Mouse (Mus musculus) stomach, embryonic 16.5 days (tissue): ENCODE measurements around the gene Galc. TPM values are rescaled to one million over a fixed set of nuclear protein-coding genes. Genes with fewer than 3 reads are reported as not detected.
"Not testable (repeated sequence)": the region's sequence is repeated elsewhere in the genome, so short reads cannot be mapped to it uniquely, and the experiment has no call there.

Experiments used
- ATAC-seq: fragments of 200-750 bp; cut with Nextera tagmentation; 2 replicates; pipeline ENCODE4 v1.8.0; 2017; ENCODE audit warnings: moderate number of reproducible peaks, moderate TSS enrichment; ENCODE audit not compliant: insufficient read depth, low FRiP score
- H3K27ac ChIP-seq: fragments of 300-500 bp; sonication (generic); 2 replicates; pipeline ENCODE4 v1.5.1; 2014; ENCODE audit warnings: low read length
- H3K27me3 ChIP-seq: fragments of 300-500 bp; sonication (generic); 2 replicates; pipeline ENCODE4 v1.6.1; 2014; ENCODE audit warnings: low read length, control low read depth, mixed read lengths; ENCODE audit not compliant: control insufficient read depth, insufficient read depth
- H3K36me3 ChIP-seq: fragments of 300-500 bp; sonication (generic); 2 replicates; pipeline ENCODE4 v1.6.1; 2014; ENCODE audit warnings: low read length; ENCODE audit not compliant: control insufficient read depth, insufficient read depth
- H3K4me1 ChIP-seq: fragments of 300-500 bp; sonication (generic); 2 replicates; pipeline ENCODE4 v1.6.1; 2014; ENCODE audit warnings: low read length, control low read depth, mixed read lengths; ENCODE audit not compliant: control insufficient read depth, insufficient read depth
- H3K4me2 ChIP-seq: fragments of 300-500 bp; sonication (generic); 2 replicates; pipeline ENCODE4 v1.6.1; 2014; ENCODE audit warnings: low read depth, low read length, mixed read lengths
- H3K4me3 ChIP-seq: fragments of 300-500 bp; sonication (generic); replicated peaks from 2 replicates; pipeline ENCODE4 v1.5.1; 2014; ENCODE audit warnings: mild to moderate bottlenecking, low read length
- H3K9ac ChIP-seq: fragments of 300-500 bp; sonication (generic); 2 replicates; pipeline ENCODE4 v1.6.1; 2014; ENCODE audit warnings: low read length
- H3K9me3 ChIP-seq: fragments of 300-500 bp; sonication (generic); replicated peaks from 2 replicates; pipeline ENCODE4 v1.6.1; 2016; ENCODE audit warnings: low read length, control low read depth; ENCODE audit not compliant: control insufficient read depth
- WGBS: fragments of 180-500 bp; shearing (Covaris S2); extraction: QIAGEN DNeasy Blood & Tissue Kit; methylation state at CpG from one replicate; pipeline ENCODE4 v1.1.7; 2014; 5-methylcytosine and 5-hydroxymethylcytosine counted together
- polyA plus RNA-seq: library from polyadenylated mRNA; unstranded; fragments of >200 nt; fragmentation: Nextera tagmentation; extraction: Ambion mirVana; gene quantifications from 2 replicates; pipeline ENCODE4 v1.2.1, GENCODE M21; 2015

The Galc gene
- polyA plus RNA-seq, 1 experiment from 2014 or later: 6.6 TPM

- not testable (repeated sequence) for H3K9me3 ChIP-seq, H3K4me3 ChIP-seq, H3K9ac ChIP-seq, H3K27ac ChIP-seq, ATAC-seq, H3K27me3 ChIP-seq, H3K4me2 ChIP-seq, H3K4me1 ChIP-seq, H3K36me3 ChIP-seq
- WGBS: 84% methylated on average over 6 of the region's 6 CpGs
These were observed 20.8 kb downstream of the Galc start for GRCm38 (mm10) chr12:98238478-98238877.

- Histone ChIP-seq H3K9me3 (no peaks in the 10 kb centered on the region), H3K27me3 (no peaks in the 10 kb centered on the region), H3K9ac (no peak overlapping the region), H3K4me1 (no peaks in the 10 kb centered on the region), H3K27ac (no peak overlapping the region), H3K4me3 (no peak overlapping the region), H3K36me3 (no peaks in the 10 kb centered on the region), H3K4me2 (no peak overlapping the region)
- no peak for ATAC-seq
- WGBS: 87% methylated on average over 2 of the region's 2 CpGs
These were observed 32.2 kb downstream of the Galc start for GRCm38 (mm10) chr12:98227037-98227436.

GRCm38 (mm10) chr12:98223286-98223685, 36.0 kb downstream of the Galc start:
- Histone ChIP-seq H3K36me3 (no peaks in the 10 kb centered on the region), H3K27ac (no peak overlapping the region), H3K9me3 (no peaks in the 10 kb centered on the region), H3K4me3 (no peak overlapping the region), H3K4me1 (no peaks in the 10 kb centered on the region), H3K27me3 (no peaks in the 10 kb centered on the region), H3K9ac (no peak overlapping the region), H3K4me2 (no peak overlapping the region)
- WGBS: 81% methylated on average over 5 of the region's 5 CpGs
- no peak for ATAC-seq

GRCm38 (mm10) chr12:98216432-98216831, 42.8 kb downstream of the Galc start:
- Histone ChIP-seq H3K4me3 (no peak overlapping the region), H3K9ac (no peak overlapping the region), H3K4me1 (no peaks in the 10 kb centered on the region), H3K4me2 (no peak overlapping the region), H3K9me3 (no peaks in the 10 kb centered on the region), H3K27me3 (no peaks in the 10 kb centered on the region), H3K27ac (no peak overlapping the region), H3K36me3 (no peaks in the 10 kb centered on the region)
- ATAC-seq: no peak
- 80% methylated on average over 11 of the region's 11 CpGs for WGBS

- ATAC-seq: no peak
- 51% methylated on average over 6 of the region's 6 CpGs for WGBS
- H3K4me3 ChIP-seq: no peak overlapping the region
These were observed 43.7 kb downstream of the Galc start for GRCm38 (mm10) chr12:98215512-98215911.

GRCm38 (mm10) chr12:98214191-98214590, 45.1 kb downstream of the Galc start:
- H3K9ac ChIP-seq: no peak overlapping the region
- no peaks in the 10 kb centered on the region for H3K27me3 ChIP-seq
- H3K4me3 ChIP-seq: no peak overlapping the region
- H3K27ac ChIP-seq: no peak overlapping the region
- H3K36me3 ChIP-seq: no peaks in the 10 kb centered on the region
- no peak for ATAC-seq
- 75% methylated on average over 14 of the region's 14 CpGs for WGBS
- no peak overlapping the region for H3K4me2 ChIP-seq
- H3K9me3 ChIP-seq: no peaks in the 10 kb centered on the region
- no peaks in the 10 kb centered on the region for H3K4me1 ChIP-seq

More at GRCm38 (mm10) chr12:98215512-98215911, 43.7 kb downstream of the Galc start:
- H3K36me3 ChIP-seq: no peaks in the 10 kb centered on the region
- H3K9ac ChIP-seq: no peak overlapping the region
- H3K9me3 ChIP-seq: no peaks in the 10 kb centered on the region
- H3K4me2 ChIP-seq: no peak overlapping the region
- H3K4me1 ChIP-seq: no peaks in the 10 kb centered on the region
- H3K27me3 ChIP-seq: no peaks in the 10 kb centered on the region
- H3K27ac ChIP-seq: no peak overlapping the region

- Histone ChIP-seq H3K27ac (no peak overlapping the region), H3K4me3 (no peak overlapping the region), H3K4me2 (no peak overlapping the region), H3K9ac (no peak overlapping the region), H3K36me3 (no peaks in the 10 kb centered on the region), H3K9me3 (no peaks in the 10 kb centered on the region), H3K4me1 (no peaks in the 10 kb centered on the region), H3K27me3 (no peaks in the 10 kb centered on the region)
- no peak for ATAC-seq
- WGBS: 88% methylated on average over 7 of the region's 7 CpGs
These were observed 45.5 kb downstream of the Galc start for GRCm38 (mm10) chr12:98213791-98214190.

- Histone ChIP-seq H3K36me3 (no peaks in the 10 kb centered on the region), H3K27ac (no peak overlapping the region), H3K9ac (no peak overlapping the region), H3K4me3 (no peak overlapping the region), H3K4me2 (no peak overlapping the region), H3K27me3 (no peaks in the 10 kb centered on the region), H3K9me3 (no peaks in the 10 kb centered on the region), H3K4me1 (no peaks in the 10 kb centered on the region)
- no peak for ATAC-seq
- WGBS: 91% methylated on average over 7 of the region's 7 CpGs
These were observed 45.9 kb downstream of the Galc start for GRCm38 (mm10) chr12:98213332-98213731.

- H3K27me3 ChIP-seq: no peaks in the 10 kb centered on the region
- H3K4me3 ChIP-seq: no peak overlapping the region
- 86% methylated on average over 13 of the region's 13 CpGs for WGBS
- no peaks in the 10 kb centered on the region for H3K36me3 ChIP-seq
- no peak for ATAC-seq
- H3K27ac ChIP-seq: no peak overlapping the region
- H3K9me3 ChIP-seq: no peaks in the 10 kb centered on the region
- H3K4me2 ChIP-seq: no peak overlapping the region
- no peaks in the 10 kb centered on the region for H3K4me1 ChIP-seq
- H3K9ac ChIP-seq: no peak overlapping the region
These were observed 46.6 kb downstream of the Galc start for GRCm38 (mm10) chr12:98212457-98213175.
